Mouse (Mus musculus): ENCODE data around the gene Serping1.

Gene Serping1

DNA sequence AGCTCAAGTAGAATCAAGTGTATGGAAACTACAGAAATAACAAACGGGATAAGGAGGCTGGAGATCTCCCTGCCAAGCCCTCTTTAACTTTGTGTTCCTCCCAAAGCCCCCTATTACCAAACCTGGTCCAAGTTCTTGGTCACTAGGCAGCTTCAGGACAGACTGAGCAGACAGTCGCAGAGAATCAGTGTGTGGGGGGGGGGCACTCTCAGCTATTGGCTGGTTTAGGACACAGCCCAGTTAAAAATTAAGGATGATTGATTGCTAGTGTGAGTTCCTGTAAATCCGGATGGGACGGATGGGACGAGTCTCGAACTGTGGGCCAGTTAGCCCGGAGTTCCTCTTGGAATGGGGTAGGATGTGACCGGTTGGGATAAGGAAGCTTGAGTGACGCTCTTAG lies at the start of gene Serping1:
Gene Serping1, minus strand, starts transcription at position 204 of the 400 bp plus-strand sequence.
- WGBS, result 77% methylated on average over 9 of the region's 9 CpGs

DNA sequence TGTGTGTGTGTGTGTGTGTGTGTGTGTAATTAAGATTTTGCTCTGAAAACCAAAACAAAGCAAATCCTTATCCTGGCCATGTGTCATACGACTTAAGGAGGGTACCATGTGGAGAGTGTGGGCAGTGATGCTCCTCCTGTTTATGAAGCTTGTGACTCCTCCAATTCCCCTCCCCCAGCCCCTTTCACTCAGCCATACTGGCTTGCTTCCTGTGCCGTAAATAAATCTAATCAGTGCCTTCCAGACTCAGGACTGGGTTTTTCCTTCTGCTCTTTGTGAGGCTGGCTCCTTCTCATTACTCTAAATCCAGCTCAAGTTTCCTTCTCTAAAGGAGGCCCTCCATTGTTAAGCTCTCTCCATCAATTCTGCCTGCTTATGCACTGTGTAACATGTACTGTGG lies 48.0 kb upstream of the Serping1 start:
- WGBS, result 23% methylated on average over 2 of the region's 2 CpGs

DNA sequence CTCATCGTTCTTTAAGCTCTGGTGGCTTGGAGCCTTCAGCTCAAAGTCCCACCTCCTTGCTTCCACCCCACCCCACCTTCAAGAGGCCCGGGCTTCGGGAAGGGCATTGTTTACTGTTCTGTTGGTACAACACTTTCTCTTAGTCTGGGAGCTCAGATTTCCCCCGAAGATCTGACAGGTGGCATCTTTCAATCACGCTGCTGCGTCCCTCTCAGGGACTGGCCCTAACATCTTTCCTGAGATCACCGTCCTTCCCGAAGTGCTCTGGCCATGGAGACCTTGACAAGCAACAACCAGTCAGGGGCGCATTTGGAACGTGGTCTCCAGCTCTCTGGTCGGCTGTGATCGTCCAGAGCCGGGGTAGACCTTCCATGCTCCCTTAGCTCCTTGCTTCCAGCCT lies 47.3 kb upstream of the Serping1 start, which contains the start of gene Smtnl1:
Gene Smtnl1, minus strand, starts transcription at position 101 of the 400 bp plus-strand sequence.
- WGBS, result 69% methylated on average over 13 of the region's 13 CpGs

DNA sequence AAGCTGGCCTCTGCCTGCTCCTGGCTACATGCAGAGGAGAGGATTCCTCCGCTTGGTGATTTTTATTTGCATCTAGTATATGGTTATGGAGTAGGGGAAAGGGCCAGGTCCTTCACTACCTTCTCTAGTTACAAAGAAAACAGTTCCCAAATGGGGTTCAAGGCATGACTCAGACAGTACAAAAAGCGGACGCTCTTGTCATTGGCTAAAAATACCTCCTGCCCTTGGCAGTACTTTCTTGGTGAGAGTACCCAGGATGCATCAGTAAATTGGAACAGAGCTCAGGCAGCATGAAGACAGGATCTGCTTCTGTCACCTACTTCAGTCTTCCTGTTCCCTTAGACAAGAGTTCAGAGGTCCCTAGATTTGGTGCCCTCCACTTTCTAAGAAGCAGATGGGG lies 44.6 kb upstream of the Serping1 start:
- WGBS, result 29% methylated on average over 3 of the region's 3 CpGs

DNA sequence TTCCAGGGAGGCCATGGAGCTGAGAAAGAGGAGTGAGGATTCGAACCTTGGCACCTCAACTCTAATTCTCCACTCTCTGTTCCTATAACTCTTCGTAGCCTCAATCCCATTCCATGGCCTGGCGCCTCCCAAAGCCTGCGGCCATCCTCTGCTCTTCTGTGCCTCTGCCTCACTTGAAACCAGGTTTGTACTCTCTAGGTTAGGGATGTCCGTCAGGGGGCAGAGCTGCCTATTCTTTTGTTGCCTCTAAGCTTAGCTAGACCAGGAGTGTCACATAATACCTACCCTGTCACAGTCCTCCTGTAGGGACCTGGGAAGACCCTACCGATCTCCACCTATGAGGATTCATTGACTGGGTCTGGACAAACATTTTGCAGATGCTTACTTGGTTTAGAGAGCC lies 37.4 kb upstream of the Serping1 start:
- 88% methylated on average over 6 of the region's 6 CpGs for WGBS

DNA sequence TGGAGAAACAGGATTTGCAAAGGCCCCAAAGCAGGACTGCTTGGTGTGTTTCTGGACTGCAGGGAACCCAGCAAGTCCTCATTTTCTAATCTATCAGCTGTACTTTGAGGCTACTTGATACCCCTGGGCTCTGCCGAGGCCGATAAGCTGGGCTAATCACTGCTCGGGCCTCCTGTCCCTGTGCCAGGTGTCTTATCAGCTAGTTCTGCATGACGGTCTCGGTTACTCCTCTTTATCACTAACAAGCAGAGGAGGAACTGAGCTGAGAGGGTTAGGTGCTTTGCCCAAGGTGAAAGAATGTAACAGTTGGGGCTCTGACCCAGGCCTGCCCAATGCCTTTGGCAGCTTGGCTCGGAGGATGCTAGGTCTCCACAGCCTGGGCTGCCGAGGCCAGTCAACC lies 36.6 kb upstream of the Serping1 start:
- 94% methylated on average over 7 of the region's 7 CpGs for WGBS

DNA sequence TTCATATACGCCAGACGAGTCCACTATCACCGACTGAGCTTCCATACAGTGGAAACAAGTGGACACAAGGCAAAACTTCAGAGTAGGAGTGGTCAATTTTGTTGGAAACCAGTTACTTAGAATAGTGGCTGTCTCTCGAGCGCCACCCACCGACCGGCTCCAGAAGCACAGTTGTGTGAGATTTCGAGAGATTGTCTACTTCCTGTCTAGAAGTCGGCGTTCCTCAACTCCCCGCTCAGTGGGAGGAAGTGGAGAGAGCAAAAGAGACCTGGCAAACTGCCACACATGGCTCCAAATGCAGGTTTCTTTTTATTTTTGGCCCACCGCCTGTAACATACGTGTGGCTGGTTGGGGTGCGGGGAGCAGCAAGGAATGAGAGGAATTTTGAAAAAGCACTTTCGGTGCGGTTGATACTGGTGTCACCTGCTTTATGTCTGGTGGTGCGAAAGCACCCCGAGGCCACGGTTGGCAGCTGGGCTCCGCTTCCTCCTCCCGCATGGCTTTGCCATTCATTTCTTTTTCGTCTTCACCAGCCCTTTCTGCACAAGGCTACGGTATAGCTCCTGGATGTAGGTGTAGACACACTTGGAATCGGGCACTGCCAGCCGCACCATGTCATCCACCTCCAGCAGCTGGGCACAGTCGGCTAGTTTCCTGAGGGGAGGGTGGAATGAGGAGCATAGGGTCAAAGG lies 35.8 kb upstream of the Serping1 start:
- WGBS, result 26% methylated on average over 26 of the region's 26 CpGs

DNA sequence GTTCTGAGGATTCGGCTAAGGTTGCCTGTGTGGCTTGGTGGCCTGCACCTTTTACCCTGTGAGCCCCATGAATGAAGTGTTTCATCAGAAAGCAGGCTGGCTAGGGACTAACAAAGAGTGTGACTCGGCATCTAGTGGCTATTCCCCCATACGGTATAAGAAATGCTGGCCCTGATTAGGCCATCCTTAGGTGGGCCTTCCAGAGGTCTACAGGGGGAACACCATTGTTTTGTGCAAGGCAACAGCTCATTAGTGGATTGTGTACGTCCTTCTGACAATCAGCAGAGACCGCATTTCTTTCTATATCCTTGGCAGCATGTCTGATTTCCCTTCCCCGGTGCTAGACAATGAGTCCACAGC lies 35.3 kb upstream of the Serping1 start:
- 57% methylated on average over 6 of the region's 6 CpGs for WGBS

DNA sequence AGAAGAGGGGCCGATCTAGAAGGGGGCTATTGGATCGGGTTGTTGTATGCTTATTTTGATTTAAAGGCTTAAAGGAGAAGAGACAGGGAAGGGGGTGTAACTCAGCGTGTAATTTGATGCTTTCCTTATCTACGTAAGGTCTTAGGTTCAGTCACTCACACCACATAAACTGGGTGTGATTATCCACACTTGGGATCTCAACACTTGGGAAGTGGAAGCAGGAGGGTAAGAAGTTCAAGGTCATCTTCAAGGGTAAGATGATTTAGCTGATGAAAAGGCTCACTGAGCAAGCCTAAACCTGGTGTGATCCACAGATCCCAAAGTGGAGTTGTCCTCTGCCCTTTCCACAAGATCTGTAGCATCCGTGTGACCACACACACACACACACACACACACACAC lies 31.3 kb upstream of the Serping1 start:
- WGBS, result 87% methylated on average over 5 of the region's 5 CpGs

DNA sequence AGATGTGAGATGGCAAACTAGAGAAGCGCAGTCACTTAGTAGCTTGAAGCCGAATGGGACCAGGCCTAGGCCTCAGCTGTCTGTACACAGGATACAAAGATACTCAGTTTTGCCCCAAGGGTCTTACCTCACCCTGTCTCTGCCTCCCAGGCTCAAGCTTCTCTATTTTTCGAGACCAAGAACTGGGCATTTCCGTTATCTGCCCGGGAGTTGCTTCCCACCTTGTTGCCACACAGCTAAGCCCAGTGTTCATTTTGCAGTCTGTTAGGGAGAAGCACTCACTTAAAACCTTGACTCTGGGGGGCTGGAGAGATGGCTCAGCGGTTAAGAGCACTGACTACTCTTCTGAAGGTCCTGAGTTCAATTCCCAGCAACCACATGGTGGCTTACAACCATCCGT lies 28.7 kb upstream of the Serping1 start:
- WGBS, result 90% methylated on average over 7 of the region's 7 CpGs

DNA sequence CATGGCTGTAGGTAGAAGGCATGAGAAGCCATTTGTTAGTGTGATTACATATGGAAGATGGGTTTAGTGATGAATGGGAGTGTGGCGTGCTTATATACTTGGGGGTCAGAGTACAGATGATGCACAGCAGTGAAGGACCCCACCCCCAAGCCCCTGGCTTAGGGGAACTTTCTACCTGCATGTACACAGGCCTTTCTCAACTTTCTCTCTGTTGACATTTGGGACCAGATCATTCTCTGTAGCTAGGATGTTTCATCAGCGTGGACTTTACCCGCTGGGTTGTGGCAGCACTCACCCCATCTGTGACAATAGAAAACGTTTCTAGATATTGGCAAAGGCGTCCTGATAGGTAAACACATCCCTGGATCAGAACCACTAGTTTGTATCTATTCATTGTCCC lies 26.0 kb upstream of the Serping1 start:
- WGBS, result 92% methylated on average over 5 of the region's 5 CpGs

DNA sequence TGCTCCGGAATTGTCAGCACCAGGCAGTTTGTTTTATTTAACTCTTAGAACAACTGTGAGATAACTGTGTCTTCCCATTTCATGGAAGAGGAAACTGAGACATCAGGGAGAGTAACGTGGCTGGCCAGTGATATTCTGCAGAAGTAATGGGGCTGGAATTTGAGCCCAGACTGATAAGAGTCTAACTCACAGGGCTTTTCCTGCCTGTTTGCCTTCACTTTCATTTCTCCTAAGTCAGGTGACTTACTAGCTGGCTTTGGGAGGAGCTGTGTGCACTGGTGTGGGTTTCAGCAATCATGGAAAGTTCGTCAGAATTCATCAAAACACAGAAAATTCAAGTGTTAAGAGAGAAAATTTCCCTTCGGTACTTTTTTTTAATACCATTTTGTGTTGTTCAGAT lies 25.1 kb upstream of the Serping1 start:
- 89% methylated on average over 4 of the region's 4 CpGs for WGBS

DNA sequence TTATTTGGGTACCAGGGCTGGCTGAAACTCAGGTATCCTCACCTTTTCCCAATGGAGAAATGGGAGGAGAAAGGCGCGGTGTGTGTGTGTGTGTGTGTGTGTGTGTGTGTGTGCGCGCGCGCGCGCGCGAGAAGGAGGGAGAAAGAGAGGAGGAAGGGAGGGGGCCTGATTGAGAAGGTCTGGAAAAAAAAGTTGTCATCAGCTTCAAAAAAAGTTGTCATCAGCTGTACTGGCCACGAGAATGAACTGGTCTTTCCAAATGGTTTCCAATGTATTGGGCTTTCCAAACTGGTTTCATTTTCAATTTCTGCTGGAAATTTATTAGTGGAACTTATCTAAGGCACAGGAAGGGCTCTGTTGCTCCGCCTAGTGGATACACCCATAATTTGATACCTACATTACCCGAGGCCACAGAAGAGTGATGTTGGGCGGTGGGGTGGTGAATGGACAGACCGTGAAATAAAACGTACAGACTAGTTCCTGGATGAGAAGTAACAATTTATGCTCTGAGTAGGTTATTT lies 23.9 kb upstream of the Serping1 start:
- under 1% methylated on average over 16 of the region's 16 CpGs for WGBS

DNA sequence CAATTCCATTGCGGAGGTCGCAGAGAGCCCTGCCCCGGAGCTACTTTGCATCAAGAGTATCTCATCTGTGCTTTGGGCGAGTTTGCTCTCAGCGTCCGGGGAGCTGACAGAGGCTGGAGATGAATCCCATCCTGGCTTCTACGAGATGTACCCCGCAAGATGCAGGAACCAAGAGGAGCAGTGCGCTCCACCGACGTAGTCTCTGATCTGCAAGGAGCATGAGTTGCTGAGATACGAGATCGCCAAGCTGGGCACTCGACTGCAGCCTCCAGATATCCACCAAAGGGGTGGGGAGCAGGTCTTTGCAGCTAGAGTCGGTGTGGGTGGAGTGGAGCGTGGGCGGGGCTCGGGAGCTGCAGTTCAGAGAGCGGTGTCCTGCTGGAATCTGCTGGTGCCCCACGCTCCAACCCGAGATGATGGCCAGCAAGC lies 23.3 kb upstream of the Serping1 start, which contains the start of gene Ube2l6:
Gene Ube2l6, plus strand, starts transcription at position 336 of the 429 bp plus-strand sequence.
- 1% methylated on average over 21 of the region's 21 CpGs for WGBS

DNA sequence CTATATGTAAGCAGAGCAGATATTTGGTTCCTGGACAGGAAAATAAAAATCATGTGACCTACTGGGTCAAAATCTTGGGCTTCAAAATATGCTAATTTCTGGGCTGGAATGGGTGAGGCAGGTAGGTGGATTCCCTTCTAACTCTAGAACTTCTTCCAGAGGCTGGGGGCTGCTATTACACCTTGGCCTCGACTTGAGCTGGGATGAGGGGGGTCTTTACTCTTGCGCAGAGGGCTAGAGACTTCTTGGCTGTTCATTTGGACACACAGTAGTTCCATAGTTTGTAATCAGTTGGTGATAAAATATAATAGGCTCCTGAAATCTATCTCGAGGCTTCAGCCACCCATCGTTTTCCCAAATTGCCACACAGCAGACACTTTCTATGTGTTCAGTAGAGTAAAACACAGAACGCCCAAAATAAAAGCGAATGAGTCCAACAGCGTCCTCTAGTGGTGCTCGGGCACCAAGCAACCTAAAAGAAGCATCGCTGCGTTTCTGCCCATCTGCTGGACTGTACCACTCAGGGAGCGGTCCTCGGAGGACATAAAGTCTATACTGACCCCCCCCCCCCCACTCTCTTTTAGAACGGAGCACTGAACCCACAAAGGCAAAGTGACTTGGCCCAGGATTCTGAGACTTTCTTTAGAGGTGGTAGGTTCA lies 22.7 kb upstream of the Serping1 start:
- WGBS, result 7% methylated on average over 13 of the region's 13 CpGs

DNA sequence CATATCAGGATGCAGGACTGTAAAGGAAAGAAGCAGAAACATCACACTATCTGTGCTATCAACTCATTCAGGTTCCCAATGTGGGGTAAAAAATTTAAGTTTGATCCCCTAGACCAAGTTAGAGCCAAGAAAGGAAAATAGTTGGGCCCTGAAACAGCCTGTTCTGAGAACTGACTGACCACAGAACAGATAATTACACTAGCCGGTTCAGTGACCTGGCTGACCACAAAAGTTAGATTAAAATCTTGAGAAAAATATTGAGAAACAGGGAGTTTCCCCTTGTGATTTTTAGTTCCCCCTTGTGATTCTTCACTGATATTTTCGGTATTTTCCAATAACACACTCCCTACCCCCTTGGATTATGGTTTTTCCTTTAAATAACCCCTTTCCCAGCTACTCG lies 18.6 kb upstream of the Serping1 start:
- WGBS, result 84% methylated on average over 3 of the region's 3 CpGs

DNA sequence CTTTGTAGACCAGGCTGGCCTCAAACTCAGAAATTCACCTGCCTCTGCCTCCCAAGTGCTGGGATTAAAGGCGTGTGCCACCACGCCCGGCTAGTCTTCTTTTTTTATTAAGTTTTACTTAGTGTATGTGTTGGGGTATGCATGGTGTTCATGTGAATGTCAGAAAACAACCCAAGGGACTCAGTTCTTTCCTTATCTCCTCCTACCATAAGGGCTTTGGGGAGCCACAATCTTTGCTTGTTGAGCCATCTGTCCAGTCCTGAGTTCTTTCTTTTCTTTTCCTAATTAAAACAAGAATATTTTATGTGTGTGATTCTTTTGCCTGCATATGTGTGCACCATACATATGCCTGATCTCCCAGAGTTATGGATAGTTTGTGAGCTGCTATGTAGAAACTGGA lies 17.9 kb upstream of the Serping1 start:
- WGBS, result 91% methylated on average over 3 of the region's 3 CpGs

DNA sequence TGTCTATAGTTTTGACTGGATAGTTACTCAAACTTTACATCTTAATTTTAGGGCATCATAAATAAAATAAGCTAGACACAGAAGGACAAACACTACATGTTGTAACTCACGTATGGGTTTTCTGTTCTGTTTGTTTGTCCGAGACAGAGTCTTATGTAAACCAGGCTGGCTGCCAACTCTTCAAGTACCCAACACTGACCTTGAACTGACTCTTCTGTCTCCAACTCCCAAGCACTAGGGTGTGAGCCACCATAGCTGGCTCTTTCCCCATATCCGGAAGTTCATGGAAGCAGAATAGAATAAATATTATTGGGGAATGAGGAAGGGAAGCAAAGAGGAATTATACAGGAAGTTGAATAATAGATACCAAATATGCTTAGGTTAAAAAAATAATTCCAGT lies 17.3 kb upstream of the Serping1 start:
- 69% methylated on average over 3 of the region's 3 CpGs for WGBS

DNA sequence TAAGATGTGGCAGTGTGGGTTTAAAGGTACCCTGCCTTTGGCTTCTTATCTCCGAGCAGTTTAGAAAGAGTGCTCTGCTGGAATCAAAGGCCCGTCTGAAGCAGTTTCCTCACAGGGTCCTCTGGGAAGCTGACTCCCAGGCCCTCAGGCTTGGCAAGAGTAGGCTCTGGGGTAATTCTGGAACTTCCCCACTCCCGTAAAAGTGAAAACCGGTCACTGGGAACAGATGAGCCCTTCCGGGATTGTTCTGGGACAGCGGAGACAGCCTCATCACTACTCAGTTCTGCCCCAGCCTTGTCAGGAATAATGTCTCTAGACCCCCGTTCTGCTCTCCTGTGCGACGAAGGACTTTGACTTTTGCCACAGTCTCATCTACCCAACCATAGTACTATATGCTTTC lies 15.2 kb upstream of the Serping1 start:
- WGBS, result 79% methylated on average over 9 of the region's 9 CpGs

DNA sequence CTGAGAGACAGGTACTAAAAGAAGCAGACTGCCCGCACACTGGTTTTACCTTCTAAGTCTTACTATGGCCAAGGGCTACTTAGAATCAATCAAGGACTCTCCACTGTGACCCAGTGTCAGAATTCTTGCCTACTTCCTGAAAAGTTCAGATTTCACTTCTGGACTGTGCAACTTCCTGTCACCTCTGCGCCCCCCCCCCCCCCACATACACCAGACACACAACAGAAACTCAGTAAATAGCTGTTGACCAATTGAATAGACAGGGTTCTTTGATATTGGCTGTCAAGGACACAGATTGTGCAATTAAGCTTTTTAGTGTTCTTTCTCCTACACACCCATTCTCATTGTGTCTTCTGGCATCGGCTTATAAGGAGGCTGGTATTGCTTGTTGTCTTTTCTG lies 13.1 kb upstream of the Serping1 start:
- 72% methylated on average over 3 of the region's 3 CpGs for WGBS

DNA sequence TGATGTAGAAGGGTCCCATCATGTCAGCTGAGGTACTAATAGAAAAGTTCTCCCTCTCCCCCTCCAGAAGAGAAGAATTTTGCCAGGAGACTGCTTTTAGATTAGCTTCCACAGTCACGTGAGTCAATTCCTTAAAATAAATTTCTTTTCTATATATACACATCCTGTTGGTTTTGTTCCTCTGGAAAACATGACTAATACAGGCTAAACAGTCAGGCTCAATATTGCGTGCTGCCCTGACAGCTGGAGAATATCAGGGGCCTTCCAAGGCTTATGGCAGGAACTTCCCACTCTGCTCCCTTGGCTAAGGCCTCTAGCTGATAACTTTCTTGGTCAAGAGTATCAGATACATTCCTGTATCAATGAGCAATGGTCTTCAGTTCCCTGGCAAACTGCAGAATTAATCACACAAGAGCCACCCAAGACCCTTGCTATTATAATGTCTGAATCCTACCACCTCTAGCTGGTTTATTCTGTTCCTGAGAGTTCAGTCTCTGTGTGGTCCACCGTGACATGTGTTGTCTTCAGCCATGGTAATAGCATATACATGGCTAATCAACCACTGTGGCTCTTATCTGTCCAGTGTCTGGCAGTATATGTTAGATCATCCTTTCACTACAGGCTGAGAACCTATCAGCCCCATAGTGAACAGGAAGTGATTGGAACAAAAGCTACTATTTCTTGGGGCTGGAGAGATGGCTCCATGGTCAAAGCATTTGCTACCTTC lies 8.8 kb upstream of the Serping1 start:
- 65% methylated on average over 3 of the region's 3 CpGs for WGBS

DNA sequence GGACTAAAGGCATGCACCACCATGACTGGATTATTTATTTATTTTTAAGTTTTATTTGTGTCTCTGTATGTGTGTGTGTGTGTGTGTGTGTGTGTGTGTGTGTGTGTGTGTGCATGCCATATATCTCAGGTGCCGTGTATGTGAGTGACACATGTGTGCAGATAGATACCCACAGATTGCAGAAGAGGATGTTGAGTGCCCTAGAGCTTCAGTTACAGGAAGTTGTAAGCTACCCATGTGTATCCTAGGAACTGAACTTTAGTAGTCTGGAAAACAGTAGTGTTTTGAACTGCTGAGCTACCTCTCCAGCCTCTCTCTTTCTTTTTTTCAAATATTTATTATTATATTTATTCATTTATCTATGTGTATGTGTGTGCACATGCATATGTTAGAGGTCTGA lies 8.1 kb upstream of the Serping1 start:
- 88% methylated on average over 1 of the region's 1 CpGs for WGBS

DNA sequence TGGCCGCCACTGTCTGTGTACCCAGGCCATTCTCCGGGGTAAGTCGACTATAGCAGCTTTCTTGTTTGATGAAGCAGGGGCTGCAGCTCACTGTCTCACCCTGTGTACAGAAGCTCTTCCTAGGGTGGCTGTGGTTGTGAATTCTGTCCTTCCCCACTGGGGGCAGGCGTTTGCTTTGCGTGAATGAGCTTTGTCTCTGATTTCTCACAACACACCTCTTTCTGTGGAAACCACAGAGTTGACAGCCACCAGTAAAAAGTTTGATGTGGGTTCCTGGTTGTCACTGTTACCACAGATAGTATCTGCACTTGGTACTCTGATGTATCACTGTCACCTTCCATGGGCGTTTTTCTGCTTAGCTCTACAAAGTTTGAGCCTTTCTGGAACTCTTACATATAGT lies 4.0 kb upstream of the Serping1 start:
- 68% methylated on average over 6 of the region's 6 CpGs for WGBS
